Mouse (Mus musculus): Measurements from ENCODE around the gene Gm44511.
"Not testable (repeated sequence)": the region's sequence is repeated elsewhere in the genome, so short reads cannot be mapped to it uniquely, and the experiment has no call there.

Gene Gm44511

GRCm38 (mm10) chr6:128802999-128803857 lies 22.9 kb downstream of the Gm44511 start:
- in situ Hi-C loops (cut with MboI, MseI), result loop anchor here (5.0 kb wide), 1 partner anchor 41 kb away; no protein-coding TSS in a partner anchor

DNA sequence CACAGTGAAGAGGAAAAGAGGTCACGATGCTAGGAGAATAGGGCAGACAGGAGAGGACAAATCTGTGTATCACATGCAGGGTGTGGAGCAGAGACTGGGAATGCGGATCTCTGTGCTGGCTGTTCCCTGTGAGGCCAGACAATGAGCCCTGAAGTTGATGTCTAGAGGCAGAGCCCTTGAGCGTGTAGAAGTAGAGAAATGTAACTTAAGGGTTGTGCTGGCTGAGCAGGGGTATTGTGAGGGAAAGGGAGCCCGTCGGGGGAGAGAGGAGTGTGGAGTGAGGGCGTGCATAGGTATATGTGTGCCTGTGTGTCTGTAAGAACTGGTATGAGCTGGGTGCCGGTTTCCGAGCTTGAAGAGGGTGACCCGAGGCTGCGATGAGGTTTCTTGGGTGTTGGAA lies 23.6 kb downstream of the Gm44511 start:
- in situ Hi-C loops (cut with MboI, MseI), result loop anchor here (5.0 kb wide), 1 partner anchor 40 kb away; no protein-coding TSS in a partner anchor

GRCm38 (mm10) chr6:128800696-128801095 lies 25.4 kb downstream of the Gm44511 start:
- in situ Hi-C loops (cut with MboI, MseI), result loop anchor here (5.0 kb wide), 1 partner anchor 38 kb away; no protein-coding TSS in a partner anchor

GRCm38 (mm10) chr6:128799896-128800270 lies 26.2 kb downstream of the Gm44511 start:
- in situ Hi-C loops (cut with MboI, MseI), result loop anchor here (5.0 kb wide), 2 partner anchors 38 to 42 kb away; no protein-coding TSS in a partner anchor

DNA sequence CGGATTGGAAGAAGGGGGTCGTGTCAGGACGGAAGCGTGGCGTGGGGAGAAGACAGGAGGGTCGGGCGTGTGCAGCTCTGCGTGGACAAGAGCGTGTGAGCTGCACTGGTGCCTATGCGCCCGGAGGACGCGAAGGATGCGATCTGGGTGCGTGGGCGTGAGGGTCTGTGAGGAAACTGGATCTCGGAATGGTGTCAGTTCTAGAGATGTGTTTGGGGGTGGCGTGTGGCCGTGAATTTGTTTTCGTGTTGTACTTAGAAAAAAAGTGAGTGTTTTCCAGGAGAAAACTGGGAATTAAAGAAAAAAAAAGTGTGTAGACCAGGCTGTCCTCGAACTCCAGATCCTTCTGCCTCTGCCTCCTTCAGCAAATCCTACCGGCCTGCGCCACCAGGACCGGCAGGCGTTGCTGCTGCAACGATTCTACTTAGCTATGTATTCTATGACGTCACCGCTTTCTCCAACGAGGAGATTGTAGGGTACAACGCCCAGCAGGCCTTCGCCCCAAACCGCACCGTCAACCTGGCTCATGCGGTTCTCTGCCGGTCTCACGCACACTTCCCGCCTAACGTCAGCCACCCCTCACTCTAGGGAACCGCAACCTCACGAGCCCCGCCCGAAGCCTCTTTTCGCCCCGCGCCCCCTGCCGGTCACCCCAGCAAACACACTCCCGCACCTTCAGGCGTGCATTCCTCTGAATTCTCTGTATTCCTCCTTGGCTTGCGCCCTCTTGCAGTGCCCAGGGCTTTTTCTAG lies 26.8 kb downstream of the Gm44511 start:
- in situ Hi-C loops (cut with MboI, MseI), result loop anchor here (5.0 kb wide), 1 partner anchor 43 kb away; no protein-coding TSS in a partner anchor

DNA sequence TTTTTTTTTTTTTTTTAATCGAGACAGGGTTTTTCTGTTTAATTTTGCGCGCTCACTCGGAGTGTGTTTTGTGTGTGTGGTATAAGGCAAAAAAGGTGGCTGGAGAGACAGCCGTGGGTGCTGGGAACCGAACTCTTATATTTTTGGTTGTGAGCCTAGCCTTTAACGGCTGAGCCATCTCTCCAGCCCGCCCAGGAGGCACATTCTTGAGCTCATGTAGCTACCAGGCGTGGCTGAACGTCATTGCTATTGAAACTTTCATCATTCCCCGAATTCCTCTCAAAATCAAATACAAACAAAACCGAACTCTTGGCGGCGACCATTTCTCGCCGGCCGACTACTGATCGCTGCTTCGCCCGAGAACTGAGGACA lies 27.4 kb downstream of the Gm44511 start:
- in situ Hi-C loops (cut with MboI, MseI), result loop anchor here (5.0 kb wide), 1 partner anchor 44 kb away; no protein-coding TSS in a partner anchor

GRCm38 (mm10) chr6:128797936-128798771 lies 28.0 kb downstream of the Gm44511 start:
- in situ Hi-C loops (cut with MboI, MseI), result loop anchor here (5.0 kb wide), 1 partner anchor 44 kb away; no protein-coding TSS in a partner anchor

- in situ Hi-C loops (cut with MboI, MseI), result loop anchor here (5.0 kb wide), 1 partner anchor 45 kb away; no protein-coding TSS in a partner anchor
Observed at GRCm38 (mm10) chr6:128797185-128797905, 28.8 kb downstream of the Gm44511 start.

DNA sequence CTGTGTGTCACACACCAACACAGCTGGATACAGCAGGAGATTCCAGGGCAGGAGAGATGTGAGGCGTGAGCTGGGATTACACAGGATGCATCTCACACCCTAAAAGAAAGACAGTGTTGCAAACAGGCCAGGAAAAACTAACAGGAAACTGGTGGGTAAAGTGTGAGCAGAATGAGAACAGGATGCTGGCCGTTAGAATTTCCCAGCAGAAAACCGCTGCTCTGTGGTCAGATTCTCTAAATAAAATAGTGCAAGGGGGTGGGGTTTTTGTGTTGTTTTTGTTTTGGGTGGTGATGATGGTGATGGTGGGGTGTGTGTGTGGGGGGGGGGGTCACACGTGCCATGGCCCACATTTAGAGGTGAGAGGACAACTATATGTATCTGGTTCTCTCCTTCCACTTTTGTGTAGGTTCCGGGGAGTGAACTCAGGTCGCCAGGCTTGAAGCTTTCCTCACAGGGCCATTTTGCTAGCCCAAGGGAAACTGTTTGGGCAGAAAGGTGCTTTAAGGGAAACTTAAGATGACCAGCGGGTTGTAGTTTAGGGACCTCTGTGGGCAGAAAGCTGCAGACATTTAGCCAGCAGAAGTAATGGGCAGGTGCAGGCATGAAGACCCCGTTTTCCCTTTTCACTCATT lies 29.7 kb downstream of the Gm44511 start:
- in situ Hi-C loops (cut with MboI, MseI), result loop anchor here (5.0 kb wide), 1 partner anchor 46 kb away; no protein-coding TSS in a partner anchor

GRCm38 (mm10) chr6:128793734-128794133 lies 32.4 kb downstream of the Gm44511 start:
- in situ Hi-C loops (cut with MboI, MseI), result no loop called here

DNA sequence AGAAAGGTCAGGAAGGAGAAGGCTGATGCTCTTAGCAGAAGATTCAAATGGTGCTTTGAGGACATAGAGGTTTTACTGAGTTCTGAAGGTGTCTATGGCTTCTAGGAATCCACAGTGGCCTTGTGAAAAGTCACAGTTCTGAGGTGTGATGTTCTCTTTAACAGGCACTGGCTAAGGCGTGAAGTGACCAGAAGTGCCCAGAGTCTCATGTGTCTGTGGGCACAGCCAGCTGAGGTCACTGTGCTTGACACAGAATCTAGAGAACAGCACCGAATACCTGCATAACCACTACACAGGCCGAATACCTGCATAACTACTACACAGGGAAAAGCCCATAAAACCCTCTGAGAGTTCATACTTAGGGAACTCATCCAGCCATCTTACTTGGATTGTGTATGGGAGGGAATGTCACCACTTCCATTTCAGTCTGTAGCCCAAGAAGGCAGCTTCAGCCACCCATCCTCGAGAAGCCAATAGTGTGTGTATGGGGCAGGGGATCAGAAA lies 35.6 kb downstream of the Gm44511 start:
- in situ Hi-C loops (cut with MboI, MseI), result not testable (repeated sequence)

DNA sequence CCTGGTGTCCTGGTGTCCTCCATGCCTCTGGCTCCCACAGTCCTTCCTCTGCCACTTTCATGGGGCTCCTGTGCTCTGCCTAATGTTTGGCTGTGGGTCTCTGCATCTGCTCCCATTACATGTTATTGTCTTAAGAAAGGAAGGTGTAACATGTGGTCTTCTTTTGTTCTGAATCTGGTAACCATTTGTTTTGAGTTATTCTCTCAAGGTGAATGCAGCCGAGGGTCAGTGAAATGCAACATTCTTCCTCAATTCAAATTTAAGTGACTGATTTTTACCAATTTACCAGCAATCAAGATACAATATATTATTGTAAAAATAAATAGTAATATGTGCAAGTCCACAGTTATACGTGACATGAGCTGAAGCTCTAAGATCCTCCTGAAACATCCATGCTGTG lies 37.0 kb downstream of the Gm44511 start, which contains the start of gene Klrb1c:
Gene Klrb1c, minus strand, starts transcription at position 101 of the 400 bp plus-strand sequence.
- in situ Hi-C loops (cut with MboI, MseI), result no loop called here

DNA sequence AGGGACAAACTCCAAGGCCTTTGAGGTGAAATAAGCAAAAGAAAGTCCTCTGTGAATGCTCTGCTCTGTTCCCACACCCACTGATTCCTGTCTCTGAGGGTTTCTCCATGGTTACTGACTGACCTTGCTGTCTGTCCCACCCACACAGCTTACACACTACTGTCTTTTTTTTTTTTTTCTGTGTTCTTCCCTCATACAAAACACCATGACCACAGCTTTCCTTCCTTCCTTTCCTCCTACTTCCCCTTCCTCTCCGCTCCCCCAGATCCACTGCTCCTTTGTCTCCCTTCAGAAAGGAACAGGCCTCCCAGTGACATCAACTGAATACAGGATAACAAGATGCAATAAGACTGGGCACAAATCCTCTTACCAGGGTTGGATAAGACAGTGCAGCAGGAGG lies 37.6 kb downstream of the Gm44511 start:
- in situ Hi-C loops (cut with MboI, MseI), result no loop called here

- in situ Hi-C loops (cut with MboI, MseI), result not testable (repeated sequence)
Observed at GRCm38 (mm10) chr6:128786396-128786795, 39.7 kb downstream of the Gm44511 start.

- in situ Hi-C loops (cut with MboI, MseI), result no loop called here
Observed at GRCm38 (mm10) chr6:128769481-128770253, 56.4 kb downstream of the Gm44511 start.

- in situ Hi-C loops (cut with MboI, MseI), result no loop called here
Observed at GRCm38 (mm10) chr6:128768047-128768446, 58.1 kb downstream of the Gm44511 start.

- in situ Hi-C loops (cut with MboI, MseI), result not testable (repeated sequence)
Observed at GRCm38 (mm10) chr6:128766486-128767254, 59.4 kb downstream of the Gm44511 start.

GRCm38 (mm10) chr6:128765211-128765610 lies 60.9 kb downstream of the Gm44511 start:
- in situ Hi-C loops (cut with MboI, MseI), result no loop called here
